Mouse (Mus musculus) thymus, adult 18-20 months (tissue): ENCODE results near the gene Zdhhc24.

Source experiments
- DNase-seq, 2 experiments: peaks; one replicate each; pipeline ENCODE4 v3.0.0; 2022; ENCODE audit warnings: mixed read lengths in 2 of 2

The Zdhhc24 gene

DNA sequence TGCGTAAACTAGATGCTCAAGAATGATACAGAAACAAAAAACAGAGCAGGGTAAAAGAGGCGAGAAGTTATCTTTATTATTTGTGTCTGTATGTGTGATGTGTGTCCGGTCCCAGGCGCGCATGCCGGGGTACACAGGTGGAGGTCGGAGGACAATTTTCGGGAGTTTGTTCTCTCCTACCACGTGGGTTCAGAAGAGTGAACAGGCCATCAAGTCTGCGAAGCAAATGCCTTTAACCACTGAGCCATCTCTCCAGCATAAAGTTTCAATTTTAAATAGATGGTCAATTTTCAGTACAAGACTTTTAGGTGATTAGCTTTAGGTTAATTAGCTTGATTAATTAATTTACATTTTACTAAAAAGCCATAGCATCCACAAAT is 846 bp downstream of the Zdhhc24 start:
- DNase-seq: no peak

DNA sequence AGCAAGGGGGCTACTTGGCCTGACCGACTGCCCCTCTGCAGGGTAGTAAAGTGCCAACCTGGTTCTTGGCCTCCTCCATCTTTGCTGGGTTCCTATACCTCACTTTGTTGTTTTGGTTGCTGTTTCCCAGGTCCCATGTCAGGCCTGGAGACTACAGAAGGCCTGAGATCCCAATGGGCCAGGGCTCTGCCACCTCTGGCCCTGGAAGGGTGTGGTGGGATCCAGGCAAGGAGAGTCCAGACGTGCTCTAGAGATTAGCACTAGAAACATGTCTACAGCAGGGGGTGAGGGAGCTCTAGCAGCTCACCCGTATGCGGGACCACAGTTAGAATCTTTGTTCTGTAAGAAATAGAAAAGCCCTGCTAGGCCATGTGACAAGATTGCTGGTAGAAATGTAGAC is 5.5 kb downstream of the Zdhhc24 start:
- DNase-seq: no peak

DNA sequence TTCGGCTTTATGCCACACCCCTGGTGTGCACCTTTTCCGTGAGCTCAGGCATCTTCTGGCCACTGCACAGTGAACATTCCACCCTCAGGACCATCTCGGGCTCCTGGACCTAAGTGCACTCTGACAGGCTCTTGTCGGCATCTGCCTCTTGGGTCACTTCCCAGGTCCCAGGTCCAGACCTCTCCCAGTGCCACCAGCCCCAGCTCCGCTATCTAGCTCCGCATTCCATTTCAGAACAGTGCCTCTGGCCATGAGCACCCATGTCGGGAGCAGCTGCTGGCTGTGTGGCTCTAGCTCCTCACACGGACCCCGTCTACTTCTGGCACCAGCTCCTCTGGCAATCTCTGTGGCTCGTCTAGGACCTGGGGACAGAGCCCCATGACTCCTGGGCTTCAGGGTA is 11.3 kb downstream of the Zdhhc24 start:
- DNase-seq: no peak

DNA sequence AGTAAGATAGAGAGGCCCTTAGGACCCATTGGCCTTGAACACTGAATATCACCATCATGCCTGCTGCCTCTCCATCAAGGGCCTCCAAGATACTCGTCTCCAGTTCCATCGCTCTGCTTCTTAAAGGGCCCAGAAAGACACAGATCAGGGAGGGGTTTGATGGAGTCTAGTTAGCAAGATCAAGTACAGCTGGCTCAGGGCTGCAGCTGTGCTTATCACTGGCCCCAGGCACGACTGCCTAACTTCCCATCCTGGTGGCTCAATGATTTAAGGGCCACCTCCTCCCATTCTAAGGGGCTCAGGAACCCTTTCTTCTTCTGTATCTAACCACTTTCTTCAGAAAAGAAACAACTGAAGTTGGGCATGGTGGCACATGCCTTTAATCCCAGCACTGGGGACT is 13.3 kb downstream of the Zdhhc24 start:
- DNase-seq: no peak

- no peak for DNase-seq
Observed at GRCm38 (mm10) chr19:4896780-4897520, 18.5 kb downstream of the Zdhhc24 start.

DNA sequence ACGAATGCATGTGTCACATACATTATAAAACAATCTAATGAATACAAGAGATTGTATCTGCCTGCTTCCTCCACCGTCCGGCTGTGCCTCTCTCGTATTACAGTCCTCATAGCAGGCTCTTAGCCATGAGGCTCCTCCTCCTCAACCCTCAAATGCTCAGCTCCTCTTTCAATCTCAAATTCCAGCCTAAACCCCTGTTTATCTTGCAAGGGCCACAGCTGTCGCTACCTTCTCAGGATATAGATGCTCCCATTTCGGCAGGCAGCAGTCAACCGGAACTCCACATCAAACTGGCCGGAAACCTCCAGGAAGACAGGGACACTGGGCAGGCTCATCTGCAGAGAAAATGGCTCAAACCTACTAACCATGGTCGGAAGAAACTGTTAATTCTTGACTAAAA is 20.5 kb downstream of the Zdhhc24 start:
- no peak for DNase-seq

- no peak for DNase-seq
Observed at GRCm38 (mm10) chr19:4899888-4900287, 21.4 kb downstream of the Zdhhc24 start.

DNA sequence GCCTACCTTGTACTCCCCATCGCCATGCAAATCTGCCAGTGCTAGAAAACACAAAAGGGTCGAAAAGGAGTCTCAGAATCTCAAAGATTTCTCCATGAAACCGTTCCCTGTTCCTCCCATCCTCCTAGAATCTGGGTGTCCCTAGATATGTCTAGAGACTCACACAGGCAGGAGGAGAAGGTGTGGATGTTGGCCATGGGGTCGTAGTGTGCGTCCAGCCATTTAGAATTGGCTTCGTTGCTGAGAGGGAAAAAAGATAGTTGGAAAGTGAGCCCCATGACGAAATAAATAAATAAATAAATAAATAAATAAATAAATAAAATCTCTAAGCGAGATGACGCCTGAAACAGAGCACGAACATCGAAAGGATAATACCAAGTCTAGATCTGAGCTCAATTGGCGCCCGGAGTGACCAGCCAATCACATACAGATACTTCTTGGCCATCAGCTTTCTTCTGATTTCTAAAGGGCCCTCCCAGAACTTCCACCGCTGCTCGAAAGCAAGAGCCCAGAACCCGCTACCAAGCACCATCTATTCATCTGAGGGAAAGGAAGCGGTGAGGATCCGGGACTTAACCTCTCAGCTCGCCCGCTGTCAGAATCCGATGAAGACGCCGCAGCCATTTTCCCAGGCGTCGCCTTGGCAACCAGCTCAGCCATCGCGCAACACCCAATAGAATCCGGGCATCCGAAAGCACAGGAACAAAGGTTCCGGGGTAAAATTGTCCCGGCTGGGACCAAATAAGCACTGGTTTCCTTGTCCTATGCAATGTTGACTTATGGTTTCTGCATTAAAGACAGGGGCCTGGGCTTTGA is 27.7 kb downstream of the Zdhhc24 start, which contains the start of gene Bbs1:
Gene Bbs1 (minus strand): TSS at position 650 of the 816 bp plus-strand sequence.
- DNase-seq: peak; percentile 34 to 51

GRCm38 (mm10) chr19:4908107-4908506 is 29.6 kb downstream of the Zdhhc24 start:
- no peak for DNase-seq

GRCm38 (mm10) chr19:4909376-4909775 is 30.9 kb downstream of the Zdhhc24 start:
- no peak for DNase-seq

- no peak for DNase-seq
Observed at GRCm38 (mm10) chr19:4915924-4916603, 37.6 kb downstream of the Zdhhc24 start.

GRCm38 (mm10) chr19:4916827-4917226 is 38.4 kb downstream of the Zdhhc24 start:
- DNase-seq: no peak

DNA sequence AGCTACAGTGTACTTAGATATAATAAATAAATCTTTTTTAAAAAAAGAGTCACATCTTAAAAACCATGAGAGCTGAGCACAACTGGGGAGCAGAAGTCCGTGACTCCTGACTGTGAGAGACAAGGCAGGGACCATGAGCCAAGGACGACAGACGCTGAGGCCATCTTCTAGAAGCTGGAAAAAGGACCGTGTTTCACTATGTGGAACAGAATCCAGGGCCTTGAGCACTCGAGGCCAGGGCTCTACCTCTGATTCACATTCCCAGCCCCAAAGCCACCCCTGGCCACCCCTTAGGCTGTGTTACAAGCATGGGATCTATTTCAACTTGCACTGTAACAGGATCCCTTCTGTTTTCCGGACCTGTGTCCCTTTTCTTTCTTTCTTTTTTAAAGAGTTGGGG is 41.2 kb downstream of the Zdhhc24 start:
- DNase-seq: no peak

GRCm38 (mm10) chr19:4925121-4925860 is 46.8 kb downstream of the Zdhhc24 start:
- DNase-seq: no peak

DNA sequence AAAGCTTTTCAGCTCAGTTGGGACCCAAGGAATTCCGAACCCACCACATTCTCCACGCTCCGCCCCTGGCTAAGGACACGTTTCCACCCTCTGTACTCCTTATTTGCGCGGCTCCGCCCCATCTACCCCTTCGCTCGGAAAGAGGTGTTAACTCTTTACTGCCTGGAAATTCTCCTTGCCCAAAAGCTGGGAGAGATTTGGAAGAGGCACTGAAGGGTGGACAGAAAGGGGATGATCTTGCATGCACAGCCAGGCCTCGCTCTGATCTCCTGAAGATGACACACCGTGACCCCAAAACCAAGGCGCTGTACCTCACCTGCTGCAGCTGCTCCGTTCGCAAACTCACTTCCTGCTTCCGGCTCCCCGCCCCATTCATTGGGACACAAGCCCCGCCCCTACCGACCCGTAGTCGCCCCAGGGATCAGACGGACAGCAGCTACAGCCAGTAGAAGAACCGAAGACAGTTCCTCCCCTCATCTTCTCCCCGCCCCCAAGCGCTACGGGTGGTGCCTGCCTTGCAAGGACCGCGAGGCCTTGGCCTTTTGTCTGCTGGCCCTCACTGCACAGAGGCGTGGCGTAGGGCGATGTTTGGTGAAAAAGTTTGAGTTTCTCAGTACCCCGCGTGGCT is 49.5 kb downstream of the Zdhhc24 start, which contains the start of gene Dpp3:
Gene Dpp3 (minus strand): TSS at position 384 of the 628 bp plus-strand sequence.
- DNase-seq: peak; percentile 97 to 98

DNA sequence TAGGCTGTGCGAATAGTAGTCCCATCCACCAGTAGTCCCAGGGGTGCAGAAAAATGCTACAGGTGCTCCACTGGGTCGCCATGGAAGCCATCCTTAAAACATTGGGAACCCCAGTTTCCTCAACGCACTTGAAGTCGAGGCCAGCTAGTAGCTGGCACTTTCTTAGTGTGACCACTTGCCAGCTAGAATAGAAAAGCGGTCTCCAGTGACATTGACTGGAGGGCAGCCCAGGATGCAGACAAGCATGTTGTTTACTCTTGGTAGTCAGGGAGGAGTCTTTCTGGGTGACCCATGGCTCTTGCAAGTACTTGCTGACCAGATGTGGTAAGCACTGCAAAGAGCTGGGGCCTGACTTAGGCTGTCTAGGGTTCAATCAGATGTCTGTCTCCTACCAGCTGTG is 50.3 kb downstream of the Zdhhc24 start:
- DNase-seq: no peak
